Mouse (Mus musculus) heart, postnatal 25 days (tissue): ENCODE measurements around the gene Avpi1. TPM values are rescaled to one million over a fixed set of nuclear protein-coding genes. Genes with fewer than 3 reads are reported as not detected.

Experiments
- DNase-seq: peaks from one replicate; pipeline ENCODE4 v3.0.0; 2022; ENCODE audit warnings: low spot score
- intact Hi-C: fragments of 180-260 bp; cut with DNase I; formaldehyde crosslinking; loops from one replicate; pipeline ENCODE4 v1.15.1; 2025
- total RNA-seq, 2 experiments: library from RNA; stranded (reverse); gene quantifications; 2 replicates each; pipeline ENCODE4 v1.2.3; 2021

The Avpi1 gene
- 10 to 100 TPM in 1 of 2 experiments, 1 to 10 TPM in 1; 9.7 to 14.5 TPM for total RNA-seq

DNA sequence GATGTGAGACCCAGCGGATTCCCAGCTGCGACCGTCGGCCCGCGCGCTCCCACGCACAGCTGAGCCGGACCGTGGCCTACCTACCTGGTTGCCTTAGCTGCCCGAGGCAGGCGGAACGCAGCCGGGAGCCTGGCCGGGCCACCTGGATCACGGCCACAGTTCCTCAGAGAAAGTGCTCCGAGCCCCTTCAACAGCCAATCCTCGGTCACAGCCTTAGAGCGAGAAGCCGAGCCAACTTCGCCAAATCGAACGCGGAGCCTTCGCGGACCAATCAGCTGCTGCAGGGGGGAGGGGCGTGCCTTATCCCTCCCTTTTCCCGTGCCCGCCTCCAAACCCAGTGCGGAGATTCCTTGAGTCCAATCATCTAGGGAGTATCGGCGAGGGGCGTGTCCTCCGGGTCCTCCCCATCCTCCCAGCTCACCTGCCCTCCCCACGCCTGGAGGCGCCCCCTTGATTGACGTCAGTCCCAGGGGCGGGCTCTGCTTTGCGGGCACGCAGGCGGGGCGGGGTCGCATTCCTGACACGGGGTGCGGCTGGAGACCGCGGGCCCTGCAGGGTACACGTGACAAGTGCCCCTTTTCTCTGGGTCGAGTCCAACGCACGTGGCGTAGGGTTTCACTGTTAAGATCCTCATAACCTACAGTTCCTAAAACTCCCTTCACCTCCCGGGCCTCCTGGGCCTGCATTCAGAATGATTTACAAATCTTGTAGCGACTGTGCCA is at the start of gene Avpi1:
Gene Avpi1, minus strand, starts transcription at position 273 of the 722 bp plus-strand sequence.
- intact Hi-C loops = loop anchor here (2.0 kb wide), 1 partner anchor 38 kb away; the partner anchor contains the start of gene Pi4k2a
- peak; percentile 99 for DNase-seq

- no peak for DNase-seq
- intact Hi-C loops = no loop called here
Measured at GRCm38 (mm10) chr19:42177461-42177860, 48.6 kb upstream of the Avpi1 start.

GRCm38 (mm10) chr19:42176841-42177240 is 48.0 kb upstream of the Avpi1 start:
- intact Hi-C loops = no loop called here
- no peak for DNase-seq

GRCm38 (mm10) chr19:42170025-42170969 is 41.4 kb upstream of the Avpi1 start:
- DNase-seq = peak; percentile 81
- intact Hi-C loops = no loop called here

DNA sequence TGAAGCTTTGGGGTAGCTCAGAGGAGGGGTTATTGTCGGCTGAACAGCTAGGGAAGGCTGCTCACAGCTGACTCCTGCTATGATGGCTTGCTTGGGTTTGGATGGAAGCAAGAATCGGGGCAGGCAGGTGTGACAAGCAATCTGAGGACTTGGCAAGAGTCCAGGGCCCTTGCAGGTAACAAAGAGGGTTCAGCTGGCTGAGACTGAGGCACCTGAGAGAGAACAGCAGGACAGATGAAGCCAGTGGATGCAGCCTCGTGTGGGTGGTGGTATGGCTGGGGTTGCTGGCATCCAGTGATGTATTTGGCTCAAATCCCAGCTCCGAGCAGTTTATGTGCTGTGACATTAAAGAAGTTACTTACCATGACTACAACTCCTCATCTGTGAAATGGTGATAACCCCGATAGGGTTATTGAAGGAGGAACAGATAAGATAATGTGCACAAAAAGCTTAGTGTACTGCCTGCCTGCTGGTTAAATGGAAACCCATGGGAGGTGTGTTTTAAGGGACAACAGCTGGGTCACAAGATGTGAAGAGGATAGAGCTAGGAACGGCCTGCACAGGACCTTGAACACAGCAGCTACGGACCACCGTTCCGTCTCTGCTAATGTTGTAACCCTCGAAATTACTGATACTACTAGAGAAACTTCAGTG is 40.6 kb upstream of the Avpi1 start:
- intact Hi-C loops = no loop called here
- no peak for DNase-seq

GRCm38 (mm10) chr19:42167489-42167888 is 38.6 kb upstream of the Avpi1 start:
- DNase-seq = no peak
- intact Hi-C loops = loop anchor here (2.0 kb wide), 1 partner anchor 133 kb away; the partner anchor contains the start of gene Ankrd2

- intact Hi-C loops = loop anchor here (1.0 to 2.0 kb wide), 2 partner anchors 22 to 132 kb away; partner anchors contain the start of gene Ankrd2
- no peak for DNase-seq
Measured at GRCm38 (mm10) chr19:42166766-42167165, 37.9 kb upstream of the Avpi1 start.

DNA sequence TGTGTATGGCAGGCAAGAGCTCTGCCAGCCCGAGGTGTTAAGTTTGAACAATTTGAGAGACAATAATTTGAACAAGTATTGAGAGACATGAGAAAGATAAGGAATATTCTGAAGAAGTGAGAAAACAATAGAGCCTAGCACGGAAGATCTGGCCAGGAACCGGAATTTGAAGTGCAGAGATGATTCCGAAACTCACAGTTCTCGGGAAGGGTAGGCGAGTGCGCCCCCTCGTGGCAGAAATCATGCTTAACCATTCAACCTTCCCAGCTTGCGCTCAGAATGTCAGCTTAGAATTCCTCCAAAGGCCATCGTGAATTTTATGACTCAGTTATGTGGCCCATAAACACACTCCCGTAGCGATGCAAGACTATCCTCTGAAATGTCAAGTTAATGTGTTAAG is 37.3 kb upstream of the Avpi1 start:
- DNase-seq = peak; percentile 67
- intact Hi-C loops = loop anchor here (1.0 to 2.0 kb wide), 2 partner anchors 22 to 131 kb away; partner anchors contain the start of gene Ankrd2

GRCm38 (mm10) chr19:42164188-42164587 is 35.3 kb upstream of the Avpi1 start:
- intact Hi-C loops = no loop called here

GRCm38 (mm10) chr19:42163764-42164163 is 34.9 kb upstream of the Avpi1 start, which contains the start of gene Zfyve27:
Zfyve27 (plus strand) TSS chr19:42163951.
- intact Hi-C loops = no loop called here
- no peak for DNase-seq

More at GRCm38 (mm10) chr19:42164188-42164587, 35.3 kb upstream of the Avpi1 start:
- no peak for DNase-seq

DNA sequence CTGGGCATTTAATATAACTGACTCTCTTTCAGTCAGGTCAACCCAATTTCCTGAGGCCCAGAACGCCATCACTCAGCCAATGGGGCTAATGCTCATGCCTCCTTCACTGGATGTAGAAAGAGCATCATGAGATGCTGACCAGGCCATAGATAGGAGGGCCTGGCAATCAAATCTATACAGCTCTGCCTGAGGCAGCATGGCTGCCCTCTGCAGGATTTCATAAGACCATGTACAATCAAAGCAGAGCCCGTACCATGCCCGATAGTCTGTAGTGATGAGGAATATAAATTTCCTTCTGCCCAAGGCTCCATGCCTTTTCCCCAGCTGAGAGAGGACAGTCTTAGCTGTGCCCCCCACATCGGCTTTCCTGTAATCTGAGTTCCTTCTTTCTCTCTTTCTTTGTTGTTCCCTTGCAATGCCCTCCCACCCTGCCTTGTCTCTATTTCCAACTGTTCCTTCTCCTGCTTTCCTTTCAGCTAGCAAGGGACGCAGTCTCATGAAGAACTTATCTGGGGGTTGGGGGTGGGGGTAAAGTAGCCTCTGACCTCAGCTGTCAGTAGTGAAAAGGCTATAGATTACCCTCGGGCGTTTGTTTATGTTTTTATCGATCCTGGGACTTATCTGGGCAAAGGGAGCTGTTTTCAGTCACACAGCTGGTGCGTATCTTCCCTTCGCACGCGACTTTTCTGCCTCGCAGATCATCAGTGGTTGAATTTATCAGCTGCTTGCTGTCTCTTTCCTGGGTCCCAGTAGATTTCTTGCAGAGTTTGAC is 29.6 kb upstream of the Avpi1 start:
- intact Hi-C loops = no loop called here
- no peak for DNase-seq

DNA sequence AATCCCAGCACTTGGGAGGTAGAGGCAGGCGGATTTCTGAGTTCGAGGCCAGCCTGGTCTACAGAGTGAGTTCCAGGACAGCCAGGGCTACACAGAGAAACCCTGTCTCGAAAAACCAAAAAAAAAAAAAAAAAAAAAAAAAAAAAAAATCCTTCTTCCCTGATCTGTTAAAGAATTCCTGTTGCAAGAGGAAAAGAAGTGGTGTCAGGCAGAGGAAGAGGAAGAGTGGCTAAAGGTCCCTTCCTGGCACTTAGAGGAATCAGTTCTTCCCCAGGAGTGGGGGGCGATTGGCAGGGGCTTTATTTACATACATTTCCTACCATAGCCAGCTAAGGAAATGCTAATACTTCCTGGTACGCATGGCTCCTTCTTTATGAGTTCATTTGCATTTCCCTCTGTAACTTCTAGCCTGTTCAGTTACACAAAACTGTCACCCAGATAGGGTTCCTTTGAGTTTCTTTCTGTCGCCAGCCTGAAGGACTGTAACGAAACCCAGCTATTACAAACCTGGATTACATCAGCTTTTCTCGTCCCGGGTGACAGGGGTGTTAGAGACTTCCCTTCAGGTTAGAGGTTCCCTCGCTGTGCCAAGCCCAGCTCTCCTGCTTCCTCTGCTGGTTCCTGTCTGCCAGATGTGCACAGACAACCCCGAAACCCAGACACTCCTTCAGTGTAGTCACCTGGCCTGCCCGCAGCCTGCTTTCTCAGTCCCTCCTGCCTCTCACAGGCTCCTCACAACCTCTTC is 28.8 kb upstream of the Avpi1 start:
- DNase-seq = no peak
- intact Hi-C loops = no loop called here

- DNase-seq = peak; percentile 78
- intact Hi-C loops = loop anchor here (5.0 kb wide), 1 partner anchor 115 kb away; the partner anchor contains the start of gene Ankrd2
Measured at GRCm38 (mm10) chr19:42151990-42152389, 23.1 kb upstream of the Avpi1 start.

DNA sequence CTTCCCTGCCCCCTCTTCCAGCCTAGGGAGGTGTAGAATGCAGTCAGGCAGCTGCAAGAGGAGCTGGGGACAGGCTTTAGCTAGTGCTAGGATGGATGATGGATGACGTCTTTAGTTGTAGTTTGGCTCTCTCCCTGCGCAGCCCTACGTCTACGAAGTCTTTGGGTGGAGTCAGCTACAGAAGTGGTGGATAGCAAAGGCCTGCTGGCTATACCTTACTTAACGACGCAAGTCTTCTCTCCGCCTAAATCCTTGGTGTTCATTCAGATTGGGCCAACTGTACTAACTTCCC is 19.7 kb upstream of the Avpi1 start:
- no peak for DNase-seq
- intact Hi-C loops = no loop called here

- peak; percentile 70 for DNase-seq
- intact Hi-C loops = no loop called here
Measured at GRCm38 (mm10) chr19:42147769-42148568, 19.1 kb upstream of the Avpi1 start.

GRCm38 (mm10) chr19:42147170-42147768 is 18.4 kb upstream of the Avpi1 start, which contains the start of gene Marveld1:
Marveld1 (plus strand) TSS chr19:42147400.
- peak; percentile 84 for DNase-seq
- intact Hi-C loops = no loop called here

DNA sequence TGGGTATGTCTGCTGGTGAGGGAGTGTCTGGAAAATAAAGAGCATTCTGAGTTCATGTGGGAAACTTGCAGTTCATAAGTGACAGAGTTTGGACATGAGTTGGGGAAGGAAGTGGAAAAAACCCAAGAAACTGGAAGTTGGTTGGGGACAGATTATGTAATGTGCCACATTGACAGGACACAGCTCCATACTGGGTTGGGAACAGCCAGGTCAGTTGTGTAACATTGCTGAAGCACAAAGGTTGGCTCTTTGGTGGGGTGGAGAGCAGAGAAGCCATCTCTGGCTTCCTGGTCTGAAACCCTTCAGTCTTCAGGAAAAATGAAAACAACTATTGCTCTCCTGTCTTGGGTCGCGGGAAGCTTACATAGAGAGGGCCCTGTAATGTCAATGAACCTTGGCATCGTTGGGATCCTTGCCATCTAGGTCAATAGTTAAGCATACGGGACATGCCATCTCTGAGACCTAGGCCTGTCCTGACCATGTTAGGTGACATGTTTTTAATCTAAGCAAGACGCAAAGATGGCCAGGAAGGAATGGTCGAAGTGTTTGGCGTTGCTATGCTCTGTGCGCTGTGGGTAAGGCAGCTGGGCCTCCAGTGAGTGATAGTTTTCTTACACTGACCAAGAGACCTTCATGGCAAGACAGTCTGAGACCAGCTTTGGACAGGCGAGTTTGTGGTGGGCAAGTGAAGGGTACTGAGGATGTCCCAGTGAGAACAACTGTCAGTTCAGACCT is 17.6 kb upstream of the Avpi1 start:
- intact Hi-C loops = no loop called here
- DNase-seq = peak; percentile 29
